Mouse (Mus musculus): ENCODE measurements around the gene Apbb2. TPM values are rescaled to one million over a fixed set of nuclear protein-coding genes. Genes with fewer than 3 reads are reported as not detected.

Gene Apbb2
- polyA plus RNA-seq, 1 experiment, result 27.7 TPM

GRCm38 (mm10) chr5:66355147-66355546, 263.4 kb downstream of the Apbb2 start:
- no peak for DNase-seq
- 96% methylated on average over 3 of the region's 3 CpGs for WGBS
- H3K27ac ChIP-seq (ENCODE audit: insufficient read depth, low read depth, low read length), result no peak overlapping the region
- no peaks in the 10 kb centered on the region for H3K27me3 ChIP-seq (replicated peaks; ENCODE audit: control insufficient read depth, insufficient read depth, low read length)
- no peaks in the 10 kb centered on the region for H3K36me3 ChIP-seq (ENCODE audit: control insufficient read depth, insufficient read depth, low read length)
- H3K4me3 ChIP-seq (ENCODE audit: insufficient read depth, low read depth, low read length), result no peak overlapping the region
- TF ChIP-seq POLR2A (IDR thresholded peaks at IDR 0.05; ENCODE audit: low read depth, low read length) (no peak), CTCF (conservative IDR thresholded peaks at IDR 0.05; ENCODE audit: insufficient read depth, insufficient read length, low read depth, low read length) (no peak)
- peaks cover 13% of the 10 kb centered on the region; the same call in 1 of the 2 replicates for H3K4me1 ChIP-seq (ENCODE audit: control insufficient read depth, insufficient read depth, low read length)

- Histone ChIP-seq H3K27ac (ENCODE audit: insufficient read depth, low read depth, low read length) (peak overlapping the region; percentile 56; the same call in 1 of the 2 replicates), H3K27me3 (replicated peaks; ENCODE audit: control insufficient read depth, insufficient read depth, low read length) (no peaks in the 10 kb centered on the region), H3K4me1 (ENCODE audit: control insufficient read depth, insufficient read depth, low read length) (peaks cover 16% of the 10 kb centered on the region; the same call in 1 of the 2 replicates), H3K4me3 (ENCODE audit: insufficient read depth, low read depth, low read length) (no peak overlapping the region), H3K36me3 (ENCODE audit: control insufficient read depth, insufficient read depth, low read length) (no peaks in the 10 kb centered on the region)
- DNase-seq, result peak; percentile 56
- 57% methylated on average over 3 of the region's 3 CpGs for WGBS
- TF ChIP-seq POLR2A (IDR thresholded peaks at IDR 0.05; ENCODE audit: low read depth, low read length) (no peak), CTCF (conservative IDR thresholded peaks at IDR 0.05; ENCODE audit: insufficient read depth, insufficient read length, low read depth, low read length) (no peak)
These were observed 264.7 kb downstream of the Apbb2 start for GRCm38 (mm10) chr5:66353876-66354275.

- H3K36me3 ChIP-seq (ENCODE audit: control insufficient read depth, insufficient read depth, low read length), result no peaks in the 10 kb centered on the region
- DNase-seq, result peak; percentile 91
- H3K4me1 ChIP-seq (ENCODE audit: control insufficient read depth, insufficient read depth, low read length), result peaks cover 32% of the 10 kb centered on the region
- H3K4me3 ChIP-seq (ENCODE audit: insufficient read depth, low read depth, low read length), result no peak overlapping the region
- WGBS, result 40% methylated on average over 7 of the region's 7 CpGs
- H3K27ac ChIP-seq (ENCODE audit: insufficient read depth, low read depth, low read length), result no peak overlapping the region
- TF ChIP-seq POLR2A (IDR thresholded peaks at IDR 0.05; ENCODE audit: low read depth, low read length), result no peak
- no peak for TF ChIP-seq CTCF (conservative IDR thresholded peaks at IDR 0.05; ENCODE audit: insufficient read depth, insufficient read length, low read depth, low read length)
- no peaks in the 10 kb centered on the region for H3K27me3 ChIP-seq (replicated peaks; ENCODE audit: control insufficient read depth, insufficient read depth, low read length)
These were observed 266.7 kb downstream of the Apbb2 start for GRCm38 (mm10) chr5:66351836-66352390.

GRCm38 (mm10) chr5:66351064-66351463, 267.5 kb downstream of the Apbb2 start:
- H3K4me3 ChIP-seq (ENCODE audit: insufficient read depth, low read depth, low read length), result no peak overlapping the region
- H3K27ac ChIP-seq (ENCODE audit: insufficient read depth, low read depth, low read length), result no peak overlapping the region
- H3K27me3 ChIP-seq (replicated peaks; ENCODE audit: control insufficient read depth, insufficient read depth, low read length), result no peaks in the 10 kb centered on the region
- peaks cover 36% of the 10 kb centered on the region for H3K4me1 ChIP-seq (ENCODE audit: control insufficient read depth, insufficient read depth, low read length)
- no peak for TF ChIP-seq POLR2A (IDR thresholded peaks at IDR 0.05; ENCODE audit: low read depth, low read length)
- TF ChIP-seq CTCF (conservative IDR thresholded peaks at IDR 0.05; ENCODE audit: insufficient read depth, insufficient read length, low read depth, low read length), result no peak
- peak; percentile 59 for DNase-seq
- no peaks in the 10 kb centered on the region for H3K36me3 ChIP-seq (ENCODE audit: control insufficient read depth, insufficient read depth, low read length)
- 47% methylated on average over 12 of the region's 12 CpGs for WGBS

- peaks cover 38% of the 10 kb centered on the region for H3K4me1 ChIP-seq (ENCODE audit: control insufficient read depth, insufficient read depth, low read length)
- 49% methylated on average over 6 of the region's 6 CpGs for WGBS
- TF ChIP-seq POLR2A (IDR thresholded peaks at IDR 0.05; ENCODE audit: low read depth, low read length) (no peak), CTCF (conservative IDR thresholded peaks at IDR 0.05; ENCODE audit: insufficient read depth, insufficient read length, low read depth, low read length) (no peak)
- H3K27ac ChIP-seq (ENCODE audit: insufficient read depth, low read depth, low read length), result peak overlapping the region; percentile 1; the same call in 1 of the 2 replicates
- no peaks in the 10 kb centered on the region for H3K36me3 ChIP-seq (ENCODE audit: control insufficient read depth, insufficient read depth, low read length)
- H3K27me3 ChIP-seq (replicated peaks; ENCODE audit: control insufficient read depth, insufficient read depth, low read length), result no peaks in the 10 kb centered on the region
- no peak overlapping the region for H3K4me3 ChIP-seq (ENCODE audit: insufficient read depth, low read depth, low read length)
- peak; percentile 70 for DNase-seq
These were observed 268.0 kb downstream of the Apbb2 start for GRCm38 (mm10) chr5:66350611-66351010.

- TF ChIP-seq POLR2A (IDR thresholded peaks at IDR 0.05; ENCODE audit: low read depth, low read length), result no peak
- no peak for TF ChIP-seq CTCF (conservative IDR thresholded peaks at IDR 0.05; ENCODE audit: insufficient read depth, insufficient read length, low read depth, low read length)
- Histone ChIP-seq H3K36me3 (ENCODE audit: control insufficient read depth, insufficient read depth, low read length) (no peaks in the 10 kb centered on the region), H3K4me3 (ENCODE audit: insufficient read depth, low read depth, low read length) (no peak overlapping the region), H3K4me1 (ENCODE audit: control insufficient read depth, insufficient read depth, low read length) (peaks cover 37% of the 10 kb centered on the region), H3K27ac (ENCODE audit: insufficient read depth, low read depth, low read length) (no peak overlapping the region), H3K27me3 (replicated peaks; ENCODE audit: control insufficient read depth, insufficient read depth, low read length) (no peaks in the 10 kb centered on the region)
- peak; percentile 83 for DNase-seq
- 56% methylated on average over 6 of the region's 6 CpGs for WGBS
These were observed 270.2 kb downstream of the Apbb2 start for GRCm38 (mm10) chr5:66348421-66348820.

- H3K27me3 ChIP-seq (replicated peaks; ENCODE audit: control insufficient read depth, insufficient read depth, low read length), result no peaks in the 10 kb centered on the region
- peak; percentile 85 for DNase-seq
- TF ChIP-seq CTCF (conservative IDR thresholded peaks at IDR 0.05; ENCODE audit: insufficient read depth, insufficient read length, low read depth, low read length), result no peak
- no peak for TF ChIP-seq POLR2A (IDR thresholded peaks at IDR 0.05; ENCODE audit: low read depth, low read length)
- whole genome bisulfite sequencing, result 62% methylated on average over 6 of the region's 6 CpGs
- H3K36me3 ChIP-seq (ENCODE audit: control insufficient read depth, insufficient read depth, low read length), result no peaks in the 10 kb centered on the region
- H3K4me1 ChIP-seq (ENCODE audit: control insufficient read depth, insufficient read depth, low read length), result peaks cover 37% of the 10 kb centered on the region
- H3K27ac ChIP-seq (ENCODE audit: insufficient read depth, low read depth, low read length), result peak overlapping the region; percentile 62; the same call in 1 of the 2 replicates
- H3K4me3 ChIP-seq (ENCODE audit: insufficient read depth, low read depth, low read length), result no peak overlapping the region
These were observed 271.8 kb downstream of the Apbb2 start for GRCm38 (mm10) chr5:66346756-66347155.

All from kidney, adult 2 months (tissue).